Mouse (Mus musculus) erythroid progenitor cell, adult 5-6 weeks (primary cell): ENCODE measurements around the gene Ltbp1. TPM values are rescaled to one million over a fixed set of nuclear protein-coding genes. Genes with fewer than 3 reads are reported as not detected.

Source experiments
- ATAC-seq: replicated peaks from 2 replicates; pipeline ENCODE4 v1.8.0; 2016; ENCODE audit warnings: moderate number of reproducible peaks, mild to moderate bottlenecking, moderate TSS enrichment, inconsistent platforms; ENCODE audit not compliant: poor library complexity, low FRiP score, severe bottlenecking
- total RNA-seq, 2 experiments: library from RNA; stranded (forward) in 1 of 2; stranded (reverse) in 1 of 2; fragments of 150-400 nt in 1 of 2; fragments of 186-747, 209-891 nt in 1 of 2; gene quantifications; 2 replicates each; pipeline versions ENCODE4 v1.2.3 to v1.2.4; 2015 to 2017; ENCODE audit warnings: low replicate concordance in 2 of 2

The Ltbp1 gene
- total RNA-seq, 2 experiments from 2014 or later, result not detected

DNA sequence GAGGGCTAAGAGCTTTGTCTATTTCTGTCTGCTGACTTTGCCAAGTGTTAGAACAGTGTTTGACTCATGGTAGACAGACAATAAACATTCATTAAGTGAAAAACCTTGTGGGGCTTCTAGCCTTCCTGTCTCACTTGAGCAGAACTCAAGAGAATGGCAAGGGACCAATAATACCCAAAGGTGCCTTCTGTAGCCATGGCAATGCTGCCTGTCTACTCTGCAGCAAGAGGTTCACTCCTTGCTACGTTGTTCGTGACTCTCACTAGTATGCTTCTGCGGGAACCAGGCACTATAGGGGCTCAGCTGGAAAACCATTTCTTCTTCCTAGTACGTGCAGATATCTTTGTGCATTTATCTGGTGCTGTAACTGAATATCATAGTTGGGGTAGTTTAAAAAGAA is 205.2 kb downstream of the Ltbp1 start:
- ATAC-seq, result no peak

DNA sequence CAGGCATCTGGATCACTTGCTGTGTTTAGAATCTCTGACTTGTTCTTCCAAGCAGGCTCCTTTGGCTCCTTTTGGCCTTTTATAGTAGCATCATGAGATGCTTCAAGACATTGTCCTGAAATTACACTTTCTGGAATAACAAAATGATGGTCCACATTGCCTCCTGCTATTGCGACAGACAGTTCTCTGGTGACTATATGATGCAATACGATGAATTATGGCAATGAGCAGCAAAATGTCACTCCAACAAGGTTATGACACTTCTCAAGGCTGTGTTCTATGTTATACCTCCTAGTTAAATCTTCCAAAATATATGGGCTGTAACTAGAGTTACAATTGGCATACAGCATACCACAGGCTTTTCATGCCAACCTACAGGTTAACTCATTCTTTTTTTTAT is 211.0 kb downstream of the Ltbp1 start:
- ATAC-seq, result no peak

DNA sequence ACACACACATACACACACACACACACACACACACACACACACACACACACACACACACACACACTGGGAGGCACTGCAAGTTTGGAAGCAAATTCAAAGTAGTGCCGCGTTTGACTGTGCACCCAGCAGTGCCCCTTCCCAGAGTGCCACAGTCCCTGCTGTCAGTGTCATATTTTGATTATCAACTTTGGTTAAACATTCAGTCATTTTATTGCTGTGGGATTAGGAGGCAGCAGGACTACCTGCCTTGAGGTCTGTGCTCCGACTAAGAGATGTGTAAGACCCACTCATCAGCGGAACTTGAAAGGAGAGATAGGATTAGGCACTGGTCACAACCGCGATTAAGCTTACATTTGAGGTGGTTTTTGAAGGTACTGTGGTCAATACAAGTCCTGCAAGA is 213.3 kb downstream of the Ltbp1 start:
- ATAC-seq, result no peak

DNA sequence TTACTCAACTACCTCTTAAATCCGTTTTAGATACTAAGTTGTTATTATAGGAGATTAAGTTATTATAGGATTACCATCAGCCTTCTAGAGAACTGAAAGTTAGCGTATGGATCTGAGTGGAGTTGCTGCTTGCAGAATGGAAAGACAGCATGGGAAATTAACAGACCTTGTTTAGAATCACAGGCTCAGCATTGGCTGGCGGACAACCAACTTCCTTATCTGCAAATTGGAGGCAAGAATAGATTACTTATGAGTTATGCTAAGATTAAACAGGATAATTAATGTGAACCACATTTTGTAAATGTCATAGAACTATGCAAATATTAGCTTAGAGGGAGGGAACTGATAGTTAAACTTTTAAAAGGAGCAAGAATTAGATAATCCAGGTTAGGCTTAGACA is 223.0 kb downstream of the Ltbp1 start:
- ATAC-seq, result no peak

DNA sequence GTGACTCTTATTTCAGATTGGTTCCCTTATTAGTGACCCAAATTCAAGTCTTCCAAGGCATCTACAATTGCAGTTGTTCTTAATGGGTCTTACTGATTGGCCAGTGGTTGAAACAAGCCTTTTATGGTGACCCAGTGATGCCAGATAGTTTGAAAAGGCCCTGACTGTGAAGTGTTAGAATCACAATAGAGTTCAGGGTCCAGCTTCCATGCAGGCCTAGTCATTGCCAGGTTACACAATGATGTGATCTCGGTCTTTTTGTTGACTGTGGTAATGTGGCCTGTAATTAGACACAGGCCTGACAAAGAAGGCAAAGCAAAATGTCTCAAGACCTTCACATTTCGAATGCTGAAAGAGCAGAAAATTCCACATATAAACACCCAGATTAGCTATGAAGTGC is 227.8 kb downstream of the Ltbp1 start:
- ATAC-seq, result no peak

DNA sequence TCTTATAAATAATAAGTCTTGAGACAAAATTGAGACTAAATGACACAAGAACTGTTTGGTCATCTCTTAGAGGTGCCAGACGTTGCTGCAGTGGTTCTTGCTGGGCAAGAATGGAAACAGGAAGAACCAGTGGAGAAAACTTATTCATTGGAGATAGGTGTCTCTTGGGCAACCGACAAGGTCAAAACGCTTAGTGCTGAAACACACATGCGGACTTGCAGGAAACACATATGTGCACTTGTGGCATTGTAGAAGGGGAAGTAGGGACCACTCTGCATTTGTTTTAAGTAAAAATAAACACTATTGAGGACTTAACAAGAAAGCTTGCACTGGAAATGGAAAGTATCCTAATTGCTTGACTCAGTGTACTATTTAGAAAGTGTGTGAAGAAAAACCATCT is 228.6 kb downstream of the Ltbp1 start:
- ATAC-seq, result no peak

DNA sequence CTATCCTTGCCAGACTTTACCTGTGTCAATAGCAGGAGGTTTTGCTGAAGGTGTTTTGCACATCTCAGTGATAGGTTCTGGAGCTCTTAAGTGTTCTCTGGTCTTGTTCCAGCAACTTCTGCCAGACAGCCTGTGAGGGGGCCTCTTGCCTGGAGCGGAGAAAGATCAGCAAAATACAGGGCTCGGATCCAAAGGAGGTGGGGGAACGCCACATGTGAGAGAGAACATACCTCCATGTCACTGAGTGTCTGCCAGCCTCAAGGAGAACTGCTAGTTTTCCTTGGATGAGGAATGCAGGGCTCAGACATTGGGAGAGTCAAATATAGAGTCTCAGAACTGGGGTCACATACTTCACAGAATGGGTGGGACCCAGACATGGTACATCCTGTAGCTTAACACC is 230.4 kb downstream of the Ltbp1 start:
- no peak for ATAC-seq

DNA sequence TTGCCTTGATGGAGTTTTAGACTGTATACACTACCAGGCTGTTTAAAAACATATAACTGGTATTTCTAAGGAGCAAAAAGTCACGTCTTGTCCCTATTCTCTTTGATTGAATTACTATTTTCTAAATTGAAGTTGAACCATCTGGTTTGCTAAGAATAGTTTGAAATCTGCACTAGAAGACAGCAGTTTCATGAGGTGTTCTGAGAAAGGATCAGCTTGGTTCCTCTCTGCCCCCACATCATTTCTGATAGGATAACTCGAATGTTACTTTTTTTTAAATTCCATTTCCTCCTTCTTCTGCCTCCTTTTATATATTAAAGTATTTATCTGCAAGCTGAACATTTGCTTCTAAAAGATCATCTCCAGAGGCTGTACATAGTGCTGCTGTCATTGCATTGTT is 231.2 kb downstream of the Ltbp1 start:
- no peak for ATAC-seq

DNA sequence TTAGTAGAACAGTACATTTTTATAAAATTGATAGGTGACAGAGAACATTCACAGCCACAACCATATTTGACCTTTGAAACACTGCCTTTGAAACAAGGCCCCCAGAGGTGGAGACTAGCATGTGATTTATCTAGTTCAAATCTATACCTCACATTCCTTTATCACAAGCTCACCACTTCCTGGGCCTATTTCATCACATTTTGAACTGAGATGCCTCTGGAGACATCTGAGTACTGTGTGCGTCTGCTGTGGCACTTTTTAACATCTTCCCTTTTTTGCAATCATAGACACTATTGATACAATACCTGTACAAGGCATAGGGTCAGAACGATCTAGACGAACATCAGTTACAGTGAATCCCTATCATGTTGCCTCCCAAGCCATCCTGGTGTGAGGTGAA is 232.1 kb downstream of the Ltbp1 start:
- ATAC-seq, result no peak

DNA sequence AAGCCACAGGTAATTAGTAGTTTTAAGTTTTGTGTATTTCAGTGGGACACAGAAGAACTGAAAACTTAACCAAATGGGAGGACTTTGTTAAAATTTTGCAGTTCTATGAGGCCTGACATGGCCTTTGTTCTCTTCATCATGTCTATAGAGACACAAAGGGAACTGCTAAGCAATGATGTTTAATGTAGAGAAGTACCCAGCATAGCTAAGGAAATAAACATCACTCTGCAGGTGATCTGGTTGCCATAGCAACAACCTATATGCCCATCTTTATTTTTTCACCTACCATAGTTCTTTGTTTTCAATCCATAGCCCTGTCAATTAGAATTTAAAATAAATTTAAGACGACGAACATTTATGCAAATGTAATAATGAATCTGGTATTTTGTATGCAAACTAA is 233.3 kb downstream of the Ltbp1 start:
- ATAC-seq, result no peak

DNA sequence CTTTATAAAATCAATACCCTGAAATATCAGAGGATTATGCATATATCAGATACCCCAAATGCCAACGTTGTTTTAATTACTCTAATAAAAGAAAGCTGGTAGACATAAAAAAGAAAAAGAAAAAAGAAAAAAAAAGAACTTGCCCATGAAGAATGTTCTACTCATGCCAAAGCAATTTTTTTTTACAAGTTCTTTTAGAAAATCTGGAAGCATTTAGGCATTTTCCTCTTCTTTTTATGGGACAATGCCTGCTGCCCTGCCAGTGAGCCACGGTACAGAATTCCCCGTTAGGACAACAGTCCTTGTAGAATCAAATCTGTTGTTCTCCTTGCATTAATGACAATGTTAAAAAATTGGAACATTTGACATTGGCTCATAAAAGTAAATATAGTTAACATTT is 234.2 kb downstream of the Ltbp1 start:
- no peak for ATAC-seq

DNA sequence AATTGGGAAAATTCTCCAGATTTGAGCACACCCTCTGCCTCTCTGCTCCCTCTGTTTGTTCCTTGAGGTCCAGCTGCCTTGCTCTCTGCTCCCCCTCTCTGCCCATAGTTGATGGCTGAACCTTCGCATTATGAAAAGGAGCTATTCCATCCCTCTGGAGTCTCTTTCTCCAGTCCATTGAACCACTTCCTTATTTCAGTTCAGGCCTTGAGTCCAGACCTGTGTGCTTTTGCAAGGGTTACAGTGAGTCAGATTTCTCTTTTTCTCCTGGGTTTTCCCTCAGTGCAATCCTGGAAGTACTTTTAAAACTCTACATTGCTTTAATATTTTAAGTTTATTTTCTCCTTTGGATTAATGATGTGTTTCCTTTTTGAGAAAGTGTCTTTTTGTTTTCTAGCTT is 236.7 kb downstream of the Ltbp1 start:
- ATAC-seq, result no peak

DNA sequence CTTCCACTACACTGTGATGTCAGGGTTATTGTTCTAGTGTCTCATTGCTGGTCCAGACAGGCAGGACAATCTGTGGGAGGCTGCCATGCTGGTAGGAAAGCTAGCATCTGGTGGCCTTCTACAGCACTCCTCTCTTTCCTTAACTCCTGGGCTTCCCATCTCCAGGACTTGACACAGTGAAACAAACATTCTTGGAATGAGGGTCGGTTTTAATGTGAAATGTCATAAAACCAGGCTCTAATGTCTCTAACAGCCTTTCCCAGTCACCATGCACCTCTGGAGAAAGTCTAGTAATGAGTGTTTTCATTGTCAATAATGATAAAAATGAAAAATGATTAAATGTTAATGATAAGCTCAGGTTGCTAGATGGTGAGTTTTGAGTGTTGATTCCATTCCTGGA is 237.9 kb downstream of the Ltbp1 start:
- no peak for ATAC-seq

DNA sequence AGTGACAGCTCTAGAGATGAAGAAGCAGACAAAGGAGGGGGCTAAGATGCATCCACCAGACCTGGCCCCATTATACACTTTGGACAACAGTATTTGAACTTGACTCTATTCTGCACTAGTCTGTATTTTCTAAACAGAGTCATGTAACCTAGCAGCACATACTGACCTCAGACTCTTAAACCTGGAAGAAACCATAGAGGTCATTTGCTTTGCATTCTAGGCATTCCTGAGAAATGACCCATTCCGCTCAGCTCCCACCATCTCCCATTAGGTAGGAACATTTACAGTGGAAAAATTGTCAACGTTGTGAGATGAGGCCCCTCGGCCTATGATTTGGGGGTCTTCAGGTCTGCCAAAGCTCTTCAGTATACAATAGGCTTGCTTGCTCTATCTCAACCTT is 238.8 kb downstream of the Ltbp1 start:
- no peak for ATAC-seq

DNA sequence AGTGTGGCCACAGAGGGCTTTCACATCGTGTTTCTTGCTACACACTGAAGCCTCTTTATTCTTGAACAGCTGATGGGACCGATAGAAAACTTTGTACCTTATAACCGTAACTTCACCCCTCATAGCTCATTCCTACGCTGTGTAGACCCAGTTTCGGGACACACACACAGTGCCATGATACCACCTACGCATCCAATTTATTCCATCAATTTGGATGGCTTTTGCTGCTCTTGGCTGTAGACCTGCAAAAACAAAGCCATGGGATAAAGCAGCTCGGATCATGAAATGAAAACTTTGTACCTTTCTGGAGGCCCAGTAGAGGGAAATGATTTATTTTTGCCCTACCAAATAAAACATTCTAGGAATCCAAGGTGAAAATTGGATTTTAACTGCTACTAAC is 239.7 kb downstream of the Ltbp1 start:
- no peak for ATAC-seq

DNA sequence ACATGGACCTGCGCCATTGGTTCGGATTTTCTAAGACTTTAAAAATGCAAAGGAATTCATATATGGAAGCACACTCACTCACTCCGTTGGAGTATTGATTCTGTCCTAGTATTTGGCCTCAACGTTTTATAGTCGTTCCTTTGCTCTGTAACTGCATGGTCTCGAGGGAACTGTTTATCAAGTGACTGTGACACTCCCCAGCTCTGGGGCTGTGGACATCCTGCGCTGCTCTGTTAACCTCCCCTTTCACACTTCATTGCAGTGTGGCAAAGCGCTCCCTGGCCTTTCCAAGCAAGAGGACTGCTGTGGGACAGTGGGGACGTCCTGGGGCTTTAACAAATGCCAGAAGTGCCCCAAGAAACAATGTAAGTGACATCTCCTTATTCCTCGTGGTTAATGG is 243.3 kb downstream of the Ltbp1 start:
- no peak for ATAC-seq

DNA sequence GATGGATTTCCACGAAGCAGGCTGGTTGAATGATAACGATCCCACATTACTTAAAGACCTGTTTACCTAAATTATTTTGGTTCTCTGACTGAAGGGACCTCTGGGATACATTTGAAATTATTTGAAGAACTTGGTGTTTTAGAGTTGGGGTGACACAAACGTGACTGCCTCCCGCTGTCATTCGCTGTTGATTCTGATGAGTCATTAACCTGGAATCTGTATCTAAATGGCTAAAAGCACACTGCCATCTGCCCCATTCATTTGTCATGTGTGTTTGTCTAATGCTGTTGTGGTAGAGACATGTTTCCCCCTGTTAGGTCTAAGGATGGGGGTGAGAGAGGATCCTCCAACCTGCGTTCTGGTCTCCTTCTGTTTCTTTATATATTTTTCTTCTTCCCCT is 245.2 kb downstream of the Ltbp1 start:
- ATAC-seq, result no peak

DNA sequence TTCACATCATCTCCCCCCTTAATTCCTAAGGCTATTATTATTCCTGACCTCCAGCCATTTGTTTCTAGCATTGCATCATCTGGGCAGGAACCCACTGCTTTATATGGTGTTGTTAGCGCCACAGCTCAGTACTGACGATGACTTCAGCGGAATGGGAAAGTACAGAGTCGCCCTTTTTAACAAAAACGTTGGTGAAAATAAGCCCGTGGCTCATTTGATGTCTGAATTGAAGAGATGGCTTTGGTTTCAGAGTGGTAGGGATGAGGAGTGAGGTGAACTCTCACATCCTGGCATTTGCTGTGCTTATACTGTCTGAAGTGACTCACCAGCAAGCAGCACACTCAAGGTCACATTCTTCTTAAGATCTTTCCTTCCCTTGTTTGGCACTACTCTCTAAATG is 245.7 kb downstream of the Ltbp1 start:
- ATAC-seq, result no peak

DNA sequence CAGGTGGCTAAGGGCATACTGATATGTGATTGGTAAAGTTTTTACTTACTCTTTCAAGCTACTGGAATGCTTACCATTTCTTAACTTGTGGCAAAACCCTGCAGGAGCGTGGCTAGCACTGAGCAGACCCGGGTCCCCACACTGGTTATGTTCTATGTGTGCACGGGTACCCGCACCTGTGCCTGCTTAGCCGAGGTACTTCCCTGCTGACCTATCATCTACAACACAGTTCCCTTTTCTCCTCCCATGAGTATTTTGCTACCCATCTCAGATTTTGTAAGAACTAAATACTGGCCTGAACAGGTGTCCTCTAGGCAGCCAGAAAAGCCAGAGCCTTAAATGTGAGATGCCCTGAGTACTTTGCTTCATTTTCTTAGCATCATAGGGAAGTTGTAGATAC is 247.2 kb downstream of the Ltbp1 start:
- no peak for ATAC-seq

DNA sequence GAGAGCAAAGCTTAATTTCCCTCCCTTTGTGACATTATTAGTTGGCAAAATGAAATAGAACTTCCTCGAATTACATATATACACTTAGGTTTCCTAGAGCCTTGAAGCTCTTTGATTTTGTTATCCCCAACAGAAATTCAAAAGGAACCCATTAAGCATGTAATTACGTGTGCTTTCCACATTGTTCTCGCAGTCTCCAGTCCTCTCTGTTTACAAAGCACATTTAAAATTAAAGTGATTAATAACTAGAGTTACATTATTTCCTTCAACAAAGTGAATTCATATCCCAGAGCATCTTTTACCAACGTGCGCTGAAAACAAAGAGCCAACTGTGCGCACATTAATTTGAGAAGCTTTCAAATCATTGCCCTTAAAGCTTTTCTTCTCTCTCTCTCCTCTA is 249.5 kb downstream of the Ltbp1 start:
- no peak for ATAC-seq

DNA sequence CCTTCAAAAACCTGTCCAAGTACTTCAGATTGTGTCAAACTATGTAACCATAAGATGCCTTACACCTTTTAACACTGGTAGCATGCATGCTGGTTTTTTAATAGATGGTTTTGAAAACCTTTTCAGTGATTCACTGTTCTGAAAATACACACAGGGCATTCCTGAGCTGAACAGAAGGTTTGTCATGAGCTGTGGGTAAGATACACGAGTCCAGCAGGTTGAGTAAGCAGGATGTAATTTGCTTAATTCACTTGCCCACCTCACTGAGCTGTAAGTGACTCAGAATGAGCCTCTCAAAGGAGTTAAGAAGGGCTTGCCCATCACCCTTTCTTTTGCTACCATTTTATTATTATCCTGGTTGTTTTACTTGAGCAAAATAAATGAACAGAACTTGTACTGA is 250.6 kb downstream of the Ltbp1 start:
- no peak for ATAC-seq

DNA sequence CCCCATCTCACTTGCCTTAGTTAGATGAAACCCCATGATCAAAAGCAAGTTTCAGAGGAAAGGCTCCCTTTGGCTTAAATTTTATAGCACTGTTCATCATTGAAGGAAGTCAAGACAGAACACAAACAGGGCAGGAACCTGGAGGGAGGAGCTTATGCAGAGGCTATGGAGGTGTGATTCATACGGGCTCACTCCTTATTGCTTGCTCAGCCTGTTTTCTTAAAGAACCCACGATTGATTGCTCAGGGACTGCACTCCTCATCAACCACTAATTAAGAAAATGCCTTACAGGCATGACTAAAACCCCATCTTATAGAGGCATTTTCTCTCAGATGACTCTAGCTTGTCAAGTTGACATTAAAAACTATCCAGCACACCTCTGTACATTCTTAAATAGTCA is 253.1 kb downstream of the Ltbp1 start:
- ATAC-seq, result no peak

DNA sequence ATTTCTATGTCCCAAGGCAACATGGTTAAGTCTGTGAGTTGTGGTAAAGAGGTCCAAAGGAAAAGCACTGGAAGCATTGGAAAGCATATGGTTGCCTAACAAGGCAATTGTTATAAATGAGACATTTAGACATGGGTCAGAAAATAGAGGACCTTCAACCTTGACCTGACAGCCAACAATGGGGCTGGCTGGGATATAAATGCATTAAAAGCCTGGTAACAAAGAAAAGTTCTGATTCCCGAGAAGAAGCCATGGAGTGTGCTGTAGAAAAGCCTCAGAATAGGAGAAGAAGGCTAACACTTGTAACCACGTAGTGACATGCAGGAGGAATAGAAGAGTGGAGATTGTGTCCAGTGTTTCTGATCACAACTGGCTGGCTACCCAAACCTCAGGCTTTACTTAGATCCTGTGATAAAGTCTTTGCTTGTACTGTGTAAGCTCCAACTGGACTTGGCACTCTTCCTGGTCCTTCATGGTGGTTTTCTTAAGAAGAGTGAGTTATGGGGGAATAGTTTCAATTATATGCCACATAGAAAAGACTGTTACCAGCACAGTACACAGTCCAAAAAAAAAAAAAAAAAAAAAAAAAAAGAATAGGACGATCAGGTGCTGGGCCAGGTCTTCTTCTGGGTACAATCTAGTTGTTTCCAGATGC is 258.1 kb downstream of the Ltbp1 start:
- ATAC-seq, result no peak
